Mouse (Mus musculus): ENCODE data around the gene Robo4. TPM values are rescaled to one million over a fixed set of nuclear protein-coding genes. Genes with fewer than 3 reads are reported as not detected.
A peak's percentile ranks its signal among the peaks of the same experiment; 100 is the strongest.

Gene Robo4
- 4.5 and 4.6 TPM in 2 replicates for polyA plus RNA-seq (2015; fragmentation: Nextera tagmentation; extraction: Ambion mirVana)

GRCm38 (mm10) chr9:37401802-37402201 lies at the start of gene Robo4:
Robo4 (plus strand) TSS chr9:37401897.
- WGBS, result 20% methylated on average over 7 of the region's 7 CpGs
- Histone ChIP-seq H3K36me3 (ENCODE audit: control insufficient read depth, insufficient read depth) (no peaks in the 10 kb centered on the region), H3K4me3 (replicated peaks; ENCODE audit: low read length) (no peak within 1 kb of the TSS), H3K27ac (ENCODE audit: low read length) (no peak within 1 kb of the TSS), H3K9me3 (ENCODE audit: control insufficient read depth, low read length) (no peaks in the 10 kb centered on the region), H3K9ac (replicated peaks; ENCODE audit: low read depth, low read length) (no peak within 1 kb of the TSS), H3K4me2 (ENCODE audit: low read length) (no peak within 1 kb of the TSS), H3K27me3 (replicated peaks; ENCODE audit: control insufficient read depth, insufficient read depth, low read length) (no peaks in the 10 kb centered on the region), H3K4me1 (replicated peaks; ENCODE audit: control insufficient read depth, insufficient read depth, low read length) (no peaks in the 10 kb centered on the region)
- no peak for ATAC-seq

GRCm38 (mm10) chr9:37354485-37354884 lies 47.2 kb upstream of the Robo4 start:
- H3K4me1 ChIP-seq (replicated peaks; ENCODE audit: control insufficient read depth, insufficient read depth, low read length), result peaks cover 8% of the 10 kb centered on the region
- H3K36me3 ChIP-seq (ENCODE audit: control insufficient read depth, insufficient read depth), result no peaks in the 10 kb centered on the region
- no peaks in the 10 kb centered on the region for H3K27me3 ChIP-seq (replicated peaks; ENCODE audit: control insufficient read depth, insufficient read depth, low read length)
- 90% methylated on average over 1 of the region's 1 CpGs for WGBS
- H3K4me2 ChIP-seq (ENCODE audit: low read length), result no peak overlapping the region
- H3K27ac ChIP-seq (ENCODE audit: low read length), result no peak overlapping the region
- H3K9ac ChIP-seq (replicated peaks; ENCODE audit: low read depth, low read length), result no peak overlapping the region
- H3K4me3 ChIP-seq (replicated peaks; ENCODE audit: low read length), result no peak overlapping the region
- no peaks in the 10 kb centered on the region for H3K9me3 ChIP-seq (ENCODE audit: control insufficient read depth, low read length)
- no peak for ATAC-seq

- Histone ChIP-seq H3K27me3 (replicated peaks; ENCODE audit: control insufficient read depth, insufficient read depth, low read length) (no peaks in the 10 kb centered on the region), H3K9ac (replicated peaks; ENCODE audit: low read depth, low read length) (no peak overlapping the region), H3K36me3 (ENCODE audit: control insufficient read depth, insufficient read depth) (no peaks in the 10 kb centered on the region), H3K27ac (ENCODE audit: low read length) (peak overlapping the region; percentile 64), H3K4me3 (replicated peaks; ENCODE audit: low read length) (no peak overlapping the region), H3K9me3 (ENCODE audit: control insufficient read depth, low read length) (no peaks in the 10 kb centered on the region), H3K4me1 (replicated peaks; ENCODE audit: control insufficient read depth, insufficient read depth, low read length) (peaks cover 15% of the 10 kb centered on the region), H3K4me2 (ENCODE audit: low read length) (no peak overlapping the region)
- peak; percentile 69 for ATAC-seq
- WGBS, result 11% methylated on average over 7 of the region's 7 CpGs
These were observed 42.9 kb upstream of the Robo4 start for GRCm38 (mm10) chr9:37358713-37359330.

GRCm38 (mm10) chr9:37359331-37360220 lies 42.1 kb upstream of the Robo4 start:
- WGBS, result 6% methylated on average over 6 of the region's 6 CpGs
- ATAC-seq, result peak; percentile 86
- Histone ChIP-seq H3K27me3 (replicated peaks; ENCODE audit: control insufficient read depth, insufficient read depth, low read length) (no peaks in the 10 kb centered on the region), H3K4me2 (ENCODE audit: low read length) (no peak overlapping the region), H3K9me3 (ENCODE audit: control insufficient read depth, low read length) (no peaks in the 10 kb centered on the region), H3K9ac (replicated peaks; ENCODE audit: low read depth, low read length) (0 out of 2 replicates have a peak overlapping the region, but pooled peaks have one; percentile 11), H3K36me3 (ENCODE audit: control insufficient read depth, insufficient read depth) (no peaks in the 10 kb centered on the region), H3K27ac (ENCODE audit: low read length) (peak overlapping the region; percentile 64), H3K4me3 (replicated peaks; ENCODE audit: low read length) (no peak overlapping the region), H3K4me1 (replicated peaks; ENCODE audit: control insufficient read depth, insufficient read depth, low read length) (peaks cover 15% of the 10 kb centered on the region)

- Histone ChIP-seq H3K4me1 (replicated peaks; ENCODE audit: control insufficient read depth, insufficient read depth, low read length) (peaks cover 15% of the 10 kb centered on the region), H3K27me3 (replicated peaks; ENCODE audit: control insufficient read depth, insufficient read depth, low read length) (no peaks in the 10 kb centered on the region)
These were observed 39.6 kb upstream of the Robo4 start for GRCm38 (mm10) chr9:37362084-37362483.

GRCm38 (mm10) chr9:37362881-37363280 lies 38.8 kb upstream of the Robo4 start:
- no peaks in the 10 kb centered on the region for H3K27me3 ChIP-seq (replicated peaks; ENCODE audit: control insufficient read depth, insufficient read depth, low read length)
- H3K9me3 ChIP-seq (ENCODE audit: control insufficient read depth, low read length), result no peaks in the 10 kb centered on the region
- no peak overlapping the region for H3K9ac ChIP-seq (replicated peaks; ENCODE audit: low read depth, low read length)
- ATAC-seq, result no peak
- 71% methylated on average over 1 of the region's 1 CpGs for WGBS
- no peak overlapping the region for H3K4me2 ChIP-seq (ENCODE audit: low read length)
- H3K4me1 ChIP-seq (replicated peaks; ENCODE audit: control insufficient read depth, insufficient read depth, low read length), result peaks cover 15% of the 10 kb centered on the region
- no peak overlapping the region for H3K4me3 ChIP-seq (replicated peaks; ENCODE audit: low read length)
- no peaks in the 10 kb centered on the region for H3K36me3 ChIP-seq (ENCODE audit: control insufficient read depth, insufficient read depth)
- H3K27ac ChIP-seq (ENCODE audit: low read length), result no peak overlapping the region

More at GRCm38 (mm10) chr9:37362084-37362483, 39.6 kb upstream of the Robo4 start:
- Histone ChIP-seq H3K36me3 (ENCODE audit: control insufficient read depth, insufficient read depth) (no peaks in the 10 kb centered on the region), H3K27ac (ENCODE audit: low read length) (no peak overlapping the region), H3K9me3 (ENCODE audit: control insufficient read depth, low read length) (no peaks in the 10 kb centered on the region), H3K4me3 (replicated peaks; ENCODE audit: low read length) (no peak overlapping the region), H3K9ac (replicated peaks; ENCODE audit: low read depth, low read length) (no peak overlapping the region), H3K4me2 (ENCODE audit: low read length) (no peak overlapping the region)
- ATAC-seq, result no peak

- 77% methylated on average over 3 of the region's 3 CpGs for WGBS
These were observed 38.1 kb upstream of the Robo4 start for GRCm38 (mm10) chr9:37363551-37363950.

GRCm38 (mm10) chr9:37364392-37364791 lies 37.3 kb upstream of the Robo4 start:
- H3K4me3 ChIP-seq (replicated peaks; ENCODE audit: low read length), result no peak overlapping the region
- no peak overlapping the region for H3K27ac ChIP-seq (ENCODE audit: low read length)
- H3K9me3 ChIP-seq (ENCODE audit: control insufficient read depth, low read length), result no peaks in the 10 kb centered on the region
- WGBS, result 76% methylated on average over 3 of the region's 3 CpGs
- H3K9ac ChIP-seq (replicated peaks; ENCODE audit: low read depth, low read length), result no peak overlapping the region
- ATAC-seq, result no peak
- no peaks in the 10 kb centered on the region for H3K36me3 ChIP-seq (ENCODE audit: control insufficient read depth, insufficient read depth)
- H3K4me2 ChIP-seq (ENCODE audit: low read length), result no peak overlapping the region
- no peaks in the 10 kb centered on the region for H3K27me3 ChIP-seq (replicated peaks; ENCODE audit: control insufficient read depth, insufficient read depth, low read length)
- peaks cover 8% of the 10 kb centered on the region for H3K4me1 ChIP-seq (replicated peaks; ENCODE audit: control insufficient read depth, insufficient read depth, low read length)

More at GRCm38 (mm10) chr9:37363551-37363950, 38.1 kb upstream of the Robo4 start:
- Histone ChIP-seq H3K4me1 (replicated peaks; ENCODE audit: control insufficient read depth, insufficient read depth, low read length) (peaks cover 15% of the 10 kb centered on the region), H3K9ac (replicated peaks; ENCODE audit: low read depth, low read length) (no peak overlapping the region), H3K4me3 (replicated peaks; ENCODE audit: low read length) (no peak overlapping the region), H3K27me3 (replicated peaks; ENCODE audit: control insufficient read depth, insufficient read depth, low read length) (no peaks in the 10 kb centered on the region), H3K4me2 (ENCODE audit: low read length) (no peak overlapping the region), H3K36me3 (ENCODE audit: control insufficient read depth, insufficient read depth) (no peaks in the 10 kb centered on the region), H3K9me3 (ENCODE audit: control insufficient read depth, low read length) (no peaks in the 10 kb centered on the region), H3K27ac (ENCODE audit: low read length) (no peak overlapping the region)
- ATAC-seq, result no peak

- no peak for ATAC-seq
These were observed 36.0 kb upstream of the Robo4 start for GRCm38 (mm10) chr9:37365706-37366105.

More at GRCm38 (mm10) chr9:37365706-37366105, 36.0 kb upstream of the Robo4 start:
- no peaks in the 10 kb centered on the region for H3K36me3 ChIP-seq (ENCODE audit: control insufficient read depth, insufficient read depth)
- H3K4me1 ChIP-seq (replicated peaks; ENCODE audit: control insufficient read depth, insufficient read depth, low read length), result no peaks in the 10 kb centered on the region
- H3K4me3 ChIP-seq (replicated peaks; ENCODE audit: low read length), result no peak overlapping the region
- H3K9ac ChIP-seq (replicated peaks; ENCODE audit: low read depth, low read length), result no peak overlapping the region
- 76% methylated on average over 5 of the region's 5 CpGs for WGBS
- no peak overlapping the region for H3K4me2 ChIP-seq (ENCODE audit: low read length)
- H3K27ac ChIP-seq (ENCODE audit: low read length), result no peak overlapping the region
- H3K27me3 ChIP-seq (replicated peaks; ENCODE audit: control insufficient read depth, insufficient read depth, low read length), result no peaks in the 10 kb centered on the region
- no peaks in the 10 kb centered on the region for H3K9me3 ChIP-seq (ENCODE audit: control insufficient read depth, low read length)
